Comparison of ENCODE assay signal across 26 mouse cellular contexts in the genomic region with DNA sequence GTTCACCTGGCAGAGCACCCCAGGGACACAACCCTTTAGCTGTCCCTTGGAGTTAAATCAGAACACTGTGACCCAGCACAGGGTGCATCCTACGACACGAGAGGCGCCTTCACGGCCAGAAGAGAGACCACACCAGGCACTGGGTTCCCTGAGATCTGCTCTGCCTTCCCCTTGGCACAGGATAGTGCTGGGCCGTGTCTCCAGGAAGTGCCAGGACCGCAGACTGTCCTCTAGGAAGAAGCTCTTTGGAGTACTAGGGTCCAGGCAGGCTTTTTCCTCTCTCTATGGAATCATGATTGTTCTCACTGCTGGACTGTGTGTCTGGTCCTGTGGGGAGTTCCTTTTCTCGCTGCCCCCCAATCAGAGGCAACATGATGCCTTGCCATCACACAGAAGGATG. TPM values are rescaled to one million over a fixed set of nuclear protein-coding genes. Genes with fewer than 3 reads are reported as not detected.
DNase-seq lines count a peak whose midpoint lies in the region; ATAC-seq lines count a peak whose summit lies in the region.
"Had no signal": no experiment of that assay in that cellular context is flagged by ENCODE, and none has a peak within 500 bp of the region (broad histone marks: within the 10 kb centered on the region; RNA-seq: fewer than 3 reads in every experiment).

No protein-coding gene starts in this region.

- H3K9ac ChIP-seq in lung, embryonic 16.5 days (ENCODE audit: low read length) = no peak overlapping the region
- H3K9ac ChIP-seq: embryonic facial prominence, embryonic 13.5 days; forebrain, embryonic 15.5 days; heart, embryonic 13.5 days; hindbrain, embryonic 12.5 days; kidney, embryonic 15.5 days; limb, embryonic 15.5 days; liver, embryonic 14.5 days; midbrain, embryonic 13.5 days; neural tube, embryonic 12.5 days had no signal

- no peak overlapping the region for H3K4me2 ChIP-seq in lung, embryonic 16.5 days (ENCODE audit: low read depth, low read length)
- H3K4me2 ChIP-seq: embryonic facial prominence, embryonic 13.5 days; forebrain, embryonic 15.5 days; heart, embryonic 13.5 days; hindbrain, embryonic 12.5 days; kidney, embryonic 15.5 days; limb, embryonic 15.5 days; midbrain, embryonic 13.5 days; neural tube, embryonic 12.5 days had no signal

- peaks cover 82% of the 10 kb centered on the region for H3K4me1 ChIP-seq in embryonic facial prominence, embryonic 10.5 days
- H3K4me1 ChIP-seq in limb, embryonic 10.5 days = peaks cover 95% of the 10 kb centered on the region
- H3K4me1 ChIP-seq in lung, embryonic 16.5 days (replicated peaks; ENCODE audit: control insufficient read depth, insufficient read depth, low read length) = peaks cover 33% of the 10 kb centered on the region

- no peak for ATAC-seq in lung, embryonic 16.5 days (ENCODE audit: low read depth)
- ATAC-seq: forebrain, embryonic 15.5 days; midbrain, embryonic 13.5 days had no signal

- peaks cover 58% of the 10 kb centered on the region for H3K27me3 ChIP-seq in embryonic facial prominence, embryonic 10.5 days (replicated peaks; ENCODE audit: low read depth, poor library complexity, severe bottlenecking)
- H3K27me3 ChIP-seq in limb, embryonic 10.5 days (ENCODE audit: low read depth, poor library complexity, severe bottlenecking) = peaks cover 5% of the 10 kb centered on the region; the same call in 1 of the 2 replicates
- no peaks in the 10 kb centered on the region for H3K27me3 ChIP-seq in lung, embryonic 16.5 days (ENCODE audit: control insufficient read depth, insufficient read depth, low read depth, low read length)
- H3K27me3 ChIP-seq: forebrain, embryonic 15.5 days had no signal

- DNase-seq in embryonic facial prominence, embryonic 10.5 days (ENCODE audit: low spot score) = no peak
- DNase-seq in limb, embryonic 10.5 days (ENCODE audit: low spot score) = no peak
- DNase-seq in lung, postnatal 4 days = peak; percentile 23 to 59
- DNase-seq in thymus, postnatal 4 days = no peak
- DNase-seq in urinary bladder, postnatal 10 days (ENCODE audit: low spot score) = no peak
- DNase-seq in embryo, embryonic 10.5 days (ENCODE audit: low spot score) = no peak
- DNase-seq: cerebellum, adult 11 months; cerebellum, postnatal 10 days; gastrocnemius, postnatal 14 days; heart, adult 2 months; heart, postnatal 14 days; kidney, adult 11 months; kidney, postnatal 36 days; thymus, postnatal 36 days had no signal

- H3K4me3 ChIP-seq in embryonic facial prominence, embryonic 10.5 days = no peak overlapping the region
- no peak overlapping the region for H3K4me3 ChIP-seq in limb, embryonic 10.5 days
- no peak overlapping the region for H3K4me3 ChIP-seq in lung, embryonic 16.5 days (ENCODE audit: low read length)
- H3K4me3 ChIP-seq: embryonic facial prominence, embryonic 13.5 days; erythroblast, embryonic 14.5 days; forebrain, embryonic 15.5 days; heart, adult 2 months; heart, embryonic 13.5 days; hindbrain, embryonic 12.5 days; kidney, embryonic 15.5 days; limb, embryonic 15.5 days; midbrain, embryonic 13.5 days; neural tube, embryonic 12.5 days had no signal

- peaks cover 24% of the 10 kb centered on the region for H3K36me3 ChIP-seq in embryonic facial prominence, embryonic 10.5 days (replicated peaks)
- peaks cover 29% of the 10 kb centered on the region for H3K36me3 ChIP-seq in limb, embryonic 10.5 days
- no peaks in the 10 kb centered on the region for H3K36me3 ChIP-seq in lung, embryonic 16.5 days (ENCODE audit: control insufficient read depth, insufficient read depth, low read length)
- H3K36me3 ChIP-seq: embryonic facial prominence, embryonic 13.5 days; forebrain, embryonic 15.5 days; heart, embryonic 13.5 days; hindbrain, embryonic 12.5 days; kidney, embryonic 15.5 days; limb, embryonic 15.5 days; midbrain, embryonic 13.5 days; neural tube, embryonic 12.5 days had no signal

- no peaks in the 10 kb centered on the region for H3K9me3 ChIP-seq in embryonic facial prominence, embryonic 10.5 days
- H3K9me3 ChIP-seq in limb, embryonic 10.5 days (replicated peaks) = no peaks in the 10 kb centered on the region
- no peaks in the 10 kb centered on the region for H3K9me3 ChIP-seq in lung, embryonic 16.5 days (ENCODE audit: control insufficient read depth, low read length)
- H3K9me3 ChIP-seq: embryonic facial prominence, embryonic 13.5 days; forebrain, embryonic 15.5 days; hindbrain, embryonic 12.5 days; kidney, embryonic 15.5 days; limb, embryonic 15.5 days; midbrain, embryonic 13.5 days; neural tube, embryonic 12.5 days had no signal

- H3K27ac ChIP-seq in embryonic facial prominence, embryonic 10.5 days (replicated peaks) = peak overlapping the region; percentile 55
- peak overlapping the region; percentile 90 for H3K27ac ChIP-seq in limb, embryonic 10.5 days
- peak overlapping the region; percentile 32 for H3K27ac ChIP-seq in lung, embryonic 16.5 days (ENCODE audit: low read length)
- H3K27ac ChIP-seq: embryonic facial prominence, embryonic 13.5 days; forebrain, embryonic 15.5 days; heart, adult 2 months; heart, embryonic 13.5 days; hindbrain, embryonic 12.5 days; kidney, embryonic 15.5 days; limb, embryonic 15.5 days; liver, embryonic 14.5 days; midbrain, embryonic 13.5 days; neural tube, embryonic 12.5 days had no signal

- 83% methylated on average over 7 of the region's 7 CpGs for WGBS in embryonic facial prominence, embryonic 10.5 days
- 81% methylated on average over 7 of the region's 7 CpGs for WGBS in limb, embryonic 10.5 days
- WGBS in lung, embryonic 16.5 days = 63% methylated on average over 7 of the region's 7 CpGs

RNA-seq across cellular contexts. Expression of a gene that starts 44.5 kb away (rescaled TPM):
- 51.4 and 52.4 TPM in 2 replicates for polyA plus RNA-seq in embryonic facial prominence, embryonic 10.5 days (2016; fragmentation: Nextera tagmentation; extraction: Ambion mirVana)
- 124 TPM in 2 replicates for polyA plus RNA-seq in limb, embryonic 10.5 days (2016; fragmentation: Nextera tagmentation; extraction: Ambion mirVana)
- 3.8 and 4.9 TPM in 2 replicates for polyA plus RNA-seq in lung, embryonic 16.5 days (2015; fragmentation: Nextera tagmentation; extraction: Ambion mirVana)
- polyA plus RNA-seq: C2C12; erythroblast, embryonic 14.5 days had no signal

Comparison
In these comparisons a context has a peak if more than half of its experiments do, and no peak if none do; other contexts are left out.
1. DNase-seq: peak in lung, postnatal 4 days (2 of 2); none in embryonic facial prominence, embryonic 10.5 days (single experiment), limb, embryonic 10.5 days (single experiment), thymus, postnatal 4 days (single experiment), urinary bladder, postnatal 10 days (single experiment) and embryo, embryonic 10.5 days (single experiment).
2. H3K27ac ChIP-seq: peak in every context shown above with its lines; median percentile 90 in limb, embryonic 10.5 days; 55 in embryonic facial prominence, embryonic 10.5 days; 32 in lung, embryonic 16.5 days.